Mouse (Mus musculus) naive thymus-derived CD4-positive, alpha-beta T cell, adult 2 months (primary cell): ENCODE data around the gene Gde1.

ENCODE experiments used
- DNase-seq: peaks from one replicate; pipeline ENCODE4 v3.0.0-alpha.2; 2011; ENCODE audit warnings: low read depth

Gene Gde1

GRCm38 (mm10) chr7:118705101-118705961 is at the start of gene Gde1:
Gene Gde1, minus strand, starts transcription at chr7:118705778.
- DNase-seq = peak; percentile 85

- DNase-seq = no peak
Observed at GRCm38 (mm10) chr7:118751625-118752024, 46.0 kb upstream of the Gde1 start.

- no peak for DNase-seq
Observed at GRCm38 (mm10) chr7:118749706-118750105, 44.1 kb upstream of the Gde1 start.

GRCm38 (mm10) chr7:118747891-118748672 is 42.5 kb upstream of the Gde1 start:
- DNase-seq = no peak

GRCm38 (mm10) chr7:118744766-118745165 is 39.2 kb upstream of the Gde1 start:
- no peak for DNase-seq

GRCm38 (mm10) chr7:118742278-118742677 is 36.7 kb upstream of the Gde1 start:
- no peak for DNase-seq

GRCm38 (mm10) chr7:118740532-118741338 is 35.2 kb upstream of the Gde1 start:
- peak; percentile 96 for DNase-seq

- DNase-seq = peak; percentile 93
Observed at GRCm38 (mm10) chr7:118739975-118740531, 34.5 kb upstream of the Gde1 start, which contains the start of gene Vps35l. Gene Vps35l, plus strand, starts transcription at chr7:118740226.

GRCm38 (mm10) chr7:118738730-118739129 is 33.2 kb upstream of the Gde1 start:
- peak; percentile 13 for DNase-seq

- DNase-seq = no peak
Observed at GRCm38 (mm10) chr7:118733225-118733624, 27.6 kb upstream of the Gde1 start.

- no peak for DNase-seq
Observed at GRCm38 (mm10) chr7:118731781-118732180, 26.2 kb upstream of the Gde1 start.

GRCm38 (mm10) chr7:118728846-118729587 is 23.4 kb upstream of the Gde1 start:
- DNase-seq = no peak

GRCm38 (mm10) chr7:118725459-118725858 is 19.9 kb upstream of the Gde1 start:
- no peak for DNase-seq

- no peak for DNase-seq
Observed at GRCm38 (mm10) chr7:118723927-118724326, 18.3 kb upstream of the Gde1 start.

- DNase-seq = no peak
Observed at GRCm38 (mm10) chr7:118718066-118718465, 12.5 kb upstream of the Gde1 start.

- no peak for DNase-seq
Observed at GRCm38 (mm10) chr7:118714873-118715272, 9.3 kb upstream of the Gde1 start.

GRCm38 (mm10) chr7:118712228-118713173 is 6.9 kb upstream of the Gde1 start, which contains the start of gene Ccp110:
Gene Ccp110, plus strand, starts transcription at chr7:118712552.
- peak; percentile 94 for DNase-seq

- DNase-seq = no peak
Observed at GRCm38 (mm10) chr7:118710776-118711175, 5.2 kb upstream of the Gde1 start.

GRCm38 (mm10) chr7:118708002-118708401 is 2.4 kb upstream of the Gde1 start:
- DNase-seq = no peak

GRCm38 (mm10) chr7:118707216-118707615 is 1.6 kb upstream of the Gde1 start:
- DNase-seq = no peak
